Mouse (Mus musculus) thymus, postnatal 0 days (tissue): ENCODE measurements around the gene Pigc. TPM values are rescaled to one million over a fixed set of nuclear protein-coding genes. Genes with fewer than 3 reads are reported as not detected.

Experiments
- DNase-seq: peaks from one replicate; pipeline ENCODE4 v3.0.0-alpha.2; 2015; ENCODE audit warnings: low spot score
- polyA plus RNA-seq: library from polyadenylated mRNA; unstranded; fragments of >200 nt; fragmentation: Nextera tagmentation; extraction: Ambion mirVana; gene quantifications from 2 replicates; pipeline ENCODE4 v1.2.1, GENCODE M21; 2015

Pigc gene
- polyA plus RNA-seq, 1 experiment from 2014 or later = 27.7 TPM

DNA sequence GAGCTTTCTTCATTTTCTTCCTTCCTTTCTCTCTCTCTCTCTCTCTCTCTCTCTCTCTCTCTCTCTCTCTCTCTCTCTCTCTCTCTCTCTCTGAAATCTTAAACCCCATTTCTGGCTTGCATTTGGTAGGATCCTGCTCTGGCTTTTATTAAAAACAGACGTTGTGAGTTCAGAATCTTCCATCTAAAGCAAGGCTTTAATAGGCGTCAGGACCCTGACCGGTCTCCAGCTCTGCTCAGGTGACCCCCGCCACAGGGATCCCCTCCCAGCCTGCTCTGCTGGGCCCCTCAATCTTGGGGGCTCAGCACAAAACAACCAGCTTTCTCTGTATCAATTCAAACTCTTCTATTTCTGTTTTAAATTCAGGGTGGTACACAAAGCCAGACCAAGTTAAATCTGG, 39.2 kb downstream of the Pigc start:
- DNase-seq = no peak

DNA sequence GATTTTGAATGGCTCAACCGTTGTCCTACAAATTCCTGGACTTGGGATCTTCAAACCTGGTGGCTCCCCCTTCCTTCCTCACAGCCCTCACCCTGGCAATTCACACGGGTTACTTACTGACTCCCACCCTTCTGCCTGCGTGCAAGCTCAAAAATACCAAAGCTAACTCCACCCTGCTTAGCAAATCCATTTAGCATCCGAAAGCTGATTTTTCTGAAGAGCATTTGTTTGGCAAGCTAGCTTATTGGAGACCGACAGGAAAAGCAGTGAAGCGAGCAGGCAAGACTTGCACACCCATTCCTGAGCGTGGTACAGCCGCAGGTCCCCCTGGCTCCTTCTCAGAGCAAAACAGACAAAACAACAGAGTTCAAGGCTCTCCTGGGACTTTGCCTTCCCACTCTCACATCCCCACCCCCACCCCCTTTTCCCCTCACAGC, 39.7 kb downstream of the Pigc start:
- no peak for DNase-seq

DNA sequence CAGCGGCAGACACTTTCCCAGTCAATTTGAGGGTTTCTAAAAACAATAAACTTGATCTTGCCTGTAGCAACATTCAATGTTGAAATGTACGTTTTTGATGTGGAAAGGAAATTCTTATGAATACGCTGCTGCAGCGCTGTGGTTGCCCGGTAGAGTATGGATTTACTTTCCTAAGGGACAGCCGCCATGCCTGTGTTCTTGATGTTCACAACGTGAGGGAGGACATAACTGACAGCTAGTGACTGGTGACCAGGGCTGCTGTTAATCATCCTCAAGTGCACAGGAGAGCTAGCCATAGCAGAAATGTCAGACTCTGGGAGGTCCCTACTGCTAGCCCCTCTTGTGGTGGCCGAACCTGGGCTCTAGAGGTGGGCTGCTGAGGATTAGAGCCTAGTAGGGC, 40.1 kb downstream of the Pigc start:
- no peak for DNase-seq

DNA sequence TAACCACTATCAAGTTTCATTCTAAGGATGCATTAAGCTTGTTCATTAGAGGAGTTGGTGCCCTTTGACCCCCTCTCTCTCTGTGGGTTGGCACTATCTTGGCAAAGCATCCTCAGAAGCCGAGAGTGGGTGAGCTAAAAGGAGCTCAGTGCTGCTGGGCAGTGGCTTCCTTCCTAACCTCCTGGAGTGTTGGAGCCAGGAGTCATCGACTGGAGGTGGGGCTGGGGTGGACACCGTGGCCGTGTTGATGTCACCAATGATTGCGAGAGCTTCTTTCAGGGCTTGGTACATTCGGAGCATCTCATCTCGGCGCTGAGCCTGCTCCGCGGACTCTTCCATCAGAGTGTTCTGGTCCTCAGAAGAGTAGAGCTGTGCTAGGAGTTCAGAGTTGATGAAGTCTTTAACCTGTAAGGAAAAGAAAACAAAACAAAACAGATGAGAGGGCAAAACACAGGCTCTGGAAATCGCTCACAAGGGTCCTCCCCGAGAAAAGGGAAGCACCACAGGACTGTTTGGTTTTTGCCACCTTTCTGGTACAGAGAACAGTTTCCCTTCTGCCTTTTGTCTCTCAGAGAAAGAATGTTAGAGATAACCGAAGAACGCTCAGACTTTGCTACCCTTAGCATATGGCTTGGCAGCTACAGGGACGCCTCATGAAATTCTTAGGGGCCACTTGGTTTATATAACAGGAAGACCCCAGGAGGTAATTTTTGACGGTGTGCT, 42.7 kb downstream of the Pigc start:
- no peak for DNase-seq

DNA sequence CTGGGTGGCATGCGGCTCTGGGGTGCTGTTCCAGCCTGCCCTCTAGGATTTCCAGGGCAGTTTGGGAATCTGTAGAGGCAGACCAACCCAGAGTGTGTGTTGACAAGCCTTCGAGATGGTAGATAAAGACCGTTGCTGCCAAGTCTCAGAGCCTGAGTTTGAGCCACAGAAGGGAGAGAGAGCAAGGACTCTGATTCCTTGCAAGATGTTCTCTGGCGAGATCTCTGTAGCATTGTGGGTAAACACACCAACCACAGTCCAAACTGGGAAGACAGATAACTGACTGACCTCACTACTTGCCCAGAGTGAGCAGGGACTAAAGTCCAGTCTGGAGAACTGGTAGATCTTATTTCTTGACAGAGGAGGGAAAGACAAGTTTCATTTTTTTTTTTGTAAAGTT, 44.6 kb downstream of the Pigc start:
- DNase-seq = no peak

DNA sequence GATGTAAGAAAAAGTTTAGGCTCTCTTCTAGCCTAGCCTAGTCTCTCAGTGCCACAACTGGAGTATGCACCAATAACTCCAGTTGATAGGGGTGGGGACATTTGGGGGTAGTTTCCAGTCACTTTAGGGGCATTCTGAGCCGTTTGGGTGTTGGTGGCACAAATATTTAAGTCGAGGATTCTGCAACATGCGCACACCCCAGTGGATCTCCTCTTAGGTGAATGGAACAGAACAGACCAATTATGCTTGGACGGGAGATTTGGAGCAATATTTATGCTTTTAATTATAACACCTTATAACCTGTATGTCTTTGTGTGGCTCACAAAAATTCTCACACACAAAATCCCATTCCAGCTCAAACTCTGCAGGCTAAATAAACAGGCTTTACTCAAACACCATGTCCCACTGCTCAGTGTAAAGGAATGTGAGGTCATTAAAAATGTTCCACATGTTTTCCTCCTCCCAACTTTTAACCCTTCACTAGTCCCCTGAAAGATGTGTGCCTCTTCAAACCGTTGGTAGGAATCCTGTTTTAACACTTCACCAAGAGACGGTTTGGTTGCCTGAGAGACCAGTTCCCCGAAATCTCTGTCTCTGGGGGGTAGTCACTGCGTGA, 46.4 kb downstream of the Pigc start:
- DNase-seq = no peak

DNA sequence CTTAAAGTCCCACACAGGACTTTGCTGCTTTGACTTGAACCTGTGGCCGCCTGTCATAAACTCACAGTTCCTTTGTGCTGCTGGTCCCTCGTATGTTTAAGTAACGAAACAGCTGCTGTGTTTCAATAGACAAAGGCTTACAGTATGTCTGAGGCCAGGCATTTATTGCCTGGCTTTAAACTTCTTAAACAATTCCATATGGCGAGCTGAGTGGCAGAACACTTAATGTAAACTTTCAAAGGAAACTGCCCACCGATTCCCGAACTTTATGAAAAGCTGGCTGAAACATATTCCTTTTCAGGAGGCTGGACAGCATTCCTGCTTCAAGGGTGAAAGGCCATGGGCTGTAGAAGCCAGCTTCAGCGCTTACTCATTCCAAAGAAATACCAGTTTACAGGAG, 48.0 kb downstream of the Pigc start:
- no peak for DNase-seq

DNA sequence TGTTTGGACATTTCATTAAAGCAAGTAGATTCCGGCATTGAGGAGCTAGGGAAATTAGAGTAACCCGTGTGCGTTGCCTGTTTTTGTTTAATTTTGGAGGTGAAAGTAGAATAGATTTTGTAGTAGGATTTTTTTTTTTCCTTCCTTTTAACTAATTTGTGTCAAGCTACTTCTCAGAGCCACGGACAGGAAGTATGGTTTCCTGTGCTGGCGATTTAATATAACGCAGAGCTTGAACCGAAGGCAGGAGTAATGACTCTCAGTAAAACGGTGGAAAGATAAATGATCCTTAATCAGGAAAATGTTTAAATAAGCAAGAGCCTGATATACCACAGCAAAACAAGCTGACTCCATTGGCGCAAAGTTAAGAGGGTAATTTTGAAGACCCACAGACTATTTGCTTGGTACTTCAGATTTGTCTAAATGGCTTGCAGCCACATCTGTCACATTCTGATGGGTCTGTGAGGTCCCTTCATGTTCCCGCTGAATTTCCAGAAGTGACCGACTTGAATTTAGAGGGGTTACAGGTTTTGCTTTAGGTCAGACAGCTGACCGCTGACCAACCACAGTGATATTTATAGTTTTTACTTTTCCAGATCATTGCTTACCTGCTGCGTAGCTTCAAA, 49.1 kb downstream of the Pigc start:
- no peak for DNase-seq

DNA sequence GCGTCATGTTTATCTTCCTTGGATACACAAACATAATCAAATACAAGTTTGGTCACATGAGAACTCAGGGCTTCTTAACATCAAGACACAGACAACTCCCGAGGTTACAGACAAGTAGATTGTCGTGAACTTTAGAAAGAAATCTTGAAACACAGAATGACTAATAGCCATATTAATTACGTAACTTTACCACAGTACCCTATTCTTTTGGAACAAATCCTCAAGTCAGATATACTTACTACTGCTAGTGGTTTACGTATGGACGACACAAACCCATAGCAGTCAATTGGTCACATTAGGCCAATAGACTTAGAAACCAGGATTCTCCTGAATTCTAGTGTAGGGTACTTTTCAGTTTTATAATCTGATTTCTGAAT, 49.6 kb downstream of the Pigc start:
- DNase-seq = no peak

DNA sequence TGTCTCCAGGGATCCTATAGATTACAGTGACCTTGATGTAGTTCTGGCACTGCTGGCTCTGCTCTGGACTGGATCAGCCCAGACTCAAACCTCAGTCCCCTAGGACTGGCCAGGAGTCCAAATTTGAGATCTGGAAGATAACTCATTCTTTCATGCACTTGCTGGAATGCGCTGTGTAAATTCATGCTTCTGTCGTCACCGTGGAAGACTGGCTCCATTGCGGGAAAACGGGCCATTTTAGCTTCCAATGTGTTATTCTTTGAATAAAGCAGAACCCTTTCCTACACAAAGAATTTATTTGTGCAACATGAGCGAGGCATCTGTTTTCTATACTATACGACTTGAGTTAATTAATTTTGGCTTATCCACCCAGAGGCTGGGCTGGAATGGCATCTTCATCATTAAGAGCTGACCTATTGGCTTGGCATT, 51.3 kb downstream of the Pigc start:
- no peak for DNase-seq

DNA sequence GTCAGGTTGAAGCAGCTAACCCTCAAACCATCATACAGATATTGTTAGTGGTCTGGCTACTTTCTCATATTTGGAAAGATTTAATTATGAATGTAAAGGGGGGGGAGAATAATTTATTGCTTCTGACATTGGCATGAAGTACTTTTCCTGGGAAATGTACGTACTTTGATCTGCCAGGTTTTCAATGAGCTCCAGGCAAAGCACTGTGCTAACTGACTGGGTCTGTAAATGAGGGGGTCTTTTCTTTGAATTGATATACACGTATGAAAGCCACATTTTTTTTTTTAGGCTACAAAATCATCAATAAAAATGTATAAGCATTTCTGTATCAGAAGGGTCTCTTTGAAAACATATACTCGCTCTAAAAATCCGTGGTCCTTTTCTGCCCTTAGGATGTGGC, 51.8 kb downstream of the Pigc start:
- no peak for DNase-seq

Other genes starting within 250 kb of the Pigc start
- 1.1 and 1.4 TPM in 2 replicates for gene Fasl, start 180.7 kb upstream of the Pigc start, polyA plus RNA-seq
- 17.8 and 25.0 TPM in 2 replicates for gene Suco, start 92.5 kb upstream of the Pigc start, polyA plus RNA-seq
- 0.13 and 0.40 TPM in 2 replicates for gene 4930558K02Rik, start 10.4 kb downstream of the Pigc start, polyA plus RNA-seq